Mouse (Mus musculus) mesoderm, embryonic 11.5 days (tissue): Measurements from ENCODE around the gene Mutyh.
"Not testable (repeated sequence)": the region's sequence is repeated elsewhere in the genome, so short reads cannot be mapped to it uniquely, and the experiment has no call there.

ENCODE experiments used
- DNase-seq: peaks from one replicate; pipeline ENCODE4 v3.0.0-alpha.2; 2012; ENCODE audit warnings: low read depth, low spot score

Mutyh gene

DNA sequence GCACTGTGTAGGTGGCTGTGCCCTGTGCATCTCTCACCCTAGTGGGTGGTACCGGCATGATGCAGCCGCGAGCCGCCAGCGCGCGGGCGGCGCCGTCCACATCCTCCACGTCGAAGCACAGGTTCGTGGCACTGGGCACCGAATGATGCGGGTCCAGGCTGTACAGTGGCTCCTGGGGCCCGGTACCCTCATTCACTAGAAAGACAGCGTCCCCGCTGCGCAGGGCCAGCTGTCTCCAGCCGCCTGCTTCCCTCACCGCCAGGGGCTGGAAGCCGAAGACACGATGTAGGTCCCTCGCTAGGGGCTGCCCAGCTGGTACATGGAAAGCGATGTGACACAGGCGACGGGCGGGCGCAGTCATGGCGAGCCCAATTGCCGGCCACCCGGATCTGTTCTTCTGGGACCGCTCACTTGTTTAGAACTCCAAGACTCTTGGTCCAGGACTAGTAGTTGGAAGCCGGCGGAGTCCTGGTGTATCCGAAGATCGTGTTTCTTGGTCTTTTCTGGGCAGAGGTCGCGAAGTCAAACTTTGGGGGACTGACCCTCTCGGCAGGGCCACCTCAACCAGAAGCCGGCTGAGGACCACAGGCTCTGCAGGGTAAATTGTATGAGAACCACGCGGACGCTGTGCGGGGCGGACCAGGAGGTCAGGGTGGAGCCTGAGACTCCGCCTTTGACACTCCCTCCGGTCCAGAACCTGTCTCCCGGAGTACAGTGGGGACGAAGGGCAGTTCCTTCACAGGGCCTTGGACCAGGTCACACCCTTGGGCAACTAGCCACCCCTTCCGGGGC is 13.6 kb downstream of the Mutyh start:
- peak; percentile 63 for DNase-seq

DNA sequence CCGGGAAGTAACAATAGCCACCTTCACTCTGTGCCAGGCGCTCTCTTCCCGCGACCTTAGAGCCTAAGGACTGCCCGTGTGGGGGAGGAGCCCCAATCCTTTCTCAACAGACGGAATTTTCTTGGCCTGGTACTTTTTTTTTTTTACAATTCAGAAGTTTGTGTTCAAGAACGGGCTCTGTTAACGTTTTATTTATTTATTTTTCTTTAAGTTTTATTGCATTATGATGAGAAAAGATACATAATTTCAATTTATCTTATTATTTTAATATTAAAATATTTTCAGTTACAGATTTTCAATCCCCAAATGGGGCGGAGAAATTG is 14.1 kb downstream of the Mutyh start, which contains the start of gene Hpdl:
Gene Hpdl (minus strand): TSS at position 14 of the 323 bp plus-strand sequence.
- DNase-seq: no peak

GRCm38 (mm10) chr4:116824541-116825004 is 17.1 kb downstream of the Mutyh start:
- DNase-seq: peak; percentile 56

DNA sequence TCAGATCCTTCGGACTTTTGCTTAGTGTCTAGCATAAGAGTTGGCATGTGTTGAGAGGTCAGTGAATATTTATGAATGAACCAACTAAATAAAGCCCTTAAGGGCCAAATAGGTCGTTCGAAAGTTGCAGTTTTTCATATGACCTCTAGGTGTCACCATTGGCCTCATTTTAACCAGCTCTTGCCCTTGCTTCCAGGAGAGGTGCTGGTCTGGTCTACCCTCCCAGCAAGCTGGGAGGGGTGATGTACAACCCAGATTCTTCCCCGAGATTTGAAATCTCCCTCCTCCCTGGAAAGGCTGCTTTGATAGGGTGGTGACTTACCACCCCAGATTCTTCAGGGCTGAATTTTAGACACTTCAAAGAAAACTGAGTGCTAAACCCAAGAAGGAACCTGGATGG is 20.3 kb downstream of the Mutyh start:
- peak; percentile 88 for DNase-seq

- no peak for DNase-seq
Measured at GRCm38 (mm10) chr4:116829364-116830069, 22.0 kb downstream of the Mutyh start.

DNA sequence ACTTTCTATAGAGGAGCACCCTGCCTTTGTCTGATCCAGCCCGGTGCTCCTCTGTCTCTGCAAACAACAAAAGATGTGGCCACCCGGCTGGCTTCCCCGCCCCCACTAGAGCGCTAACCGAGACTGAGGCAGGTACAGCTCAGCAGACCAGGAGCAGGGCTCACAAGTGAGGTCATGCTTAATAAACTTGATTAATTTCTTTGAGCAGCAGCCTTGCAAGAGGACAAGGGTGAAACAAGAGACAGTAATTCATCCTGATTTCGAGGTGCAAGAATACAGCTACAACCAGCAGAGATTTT is 22.5 kb downstream of the Mutyh start:
- DNase-seq: peak; percentile 68

- no peak for DNase-seq
Measured at GRCm38 (mm10) chr4:116838999-116839398, 31.5 kb downstream of the Mutyh start.

DNA sequence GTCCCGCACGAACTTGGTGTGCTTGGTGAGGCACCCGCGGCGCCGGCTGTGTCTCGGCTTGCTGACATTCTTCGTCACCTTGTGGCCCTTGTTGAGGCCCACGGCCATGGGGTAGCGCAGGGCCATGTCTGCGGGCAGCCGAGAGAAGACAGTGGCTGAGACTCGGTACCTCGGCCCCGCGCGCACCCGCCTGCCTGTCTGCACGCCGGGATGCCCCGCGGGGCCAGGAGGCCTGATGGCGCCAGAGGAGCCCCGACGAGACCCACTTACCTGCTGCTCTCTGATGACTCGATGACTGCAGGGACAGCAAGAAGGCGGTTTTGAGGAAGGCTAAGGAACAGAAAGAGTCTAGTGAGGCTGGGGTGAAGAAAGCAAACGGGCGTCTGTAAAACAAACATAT is 32.6 kb downstream of the Mutyh start:
- DNase-seq: not testable (repeated sequence)

- DNase-seq: no peak
Measured at GRCm38 (mm10) chr4:116840841-116841240, 33.3 kb downstream of the Mutyh start.

GRCm38 (mm10) chr4:116844324-116844723 is 36.8 kb downstream of the Mutyh start:
- DNase-seq: no peak

DNA sequence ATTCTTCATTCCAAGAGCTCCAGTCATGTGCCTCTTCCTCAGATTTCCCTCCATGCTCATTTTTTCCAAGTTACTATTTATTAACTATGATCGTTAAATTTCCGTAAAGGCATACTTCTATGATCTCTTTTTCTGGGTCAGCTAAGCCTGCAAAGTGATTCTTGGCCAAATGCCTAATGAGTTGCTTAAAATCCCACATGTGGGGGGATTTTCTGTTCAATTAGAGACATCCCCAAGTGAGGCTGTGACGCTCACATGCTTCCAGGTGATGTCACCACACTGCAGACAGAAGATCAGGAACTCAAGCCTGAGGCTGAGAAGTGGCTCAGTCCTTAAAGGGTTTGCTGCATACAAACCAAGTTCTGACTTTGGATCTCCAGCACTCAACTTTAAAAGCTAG is 42.4 kb downstream of the Mutyh start:
- no peak for DNase-seq

- DNase-seq: peak; percentile 24
Measured at GRCm38 (mm10) chr4:116854286-116854685, 46.8 kb downstream of the Mutyh start.

DNA sequence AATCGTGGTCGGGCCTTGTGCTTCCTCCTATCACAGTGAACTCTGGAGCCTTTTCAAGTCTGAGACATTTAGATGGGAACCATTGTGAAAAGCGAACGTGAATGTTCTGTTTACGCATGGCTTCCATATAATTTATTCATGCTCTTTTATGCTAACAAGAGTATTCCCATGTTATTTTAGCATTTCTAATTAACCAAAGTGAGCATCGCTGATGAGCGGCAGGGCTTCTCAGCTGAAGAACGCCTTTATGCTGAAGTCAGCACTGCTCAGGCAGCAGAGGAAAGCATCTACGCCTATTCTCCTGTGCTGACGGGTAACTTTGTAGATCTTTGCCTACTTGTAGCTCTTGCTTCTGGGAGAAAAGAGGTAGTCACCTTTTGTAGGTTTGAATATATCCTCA is 49.7 kb downstream of the Mutyh start:
- no peak for DNase-seq

DNA sequence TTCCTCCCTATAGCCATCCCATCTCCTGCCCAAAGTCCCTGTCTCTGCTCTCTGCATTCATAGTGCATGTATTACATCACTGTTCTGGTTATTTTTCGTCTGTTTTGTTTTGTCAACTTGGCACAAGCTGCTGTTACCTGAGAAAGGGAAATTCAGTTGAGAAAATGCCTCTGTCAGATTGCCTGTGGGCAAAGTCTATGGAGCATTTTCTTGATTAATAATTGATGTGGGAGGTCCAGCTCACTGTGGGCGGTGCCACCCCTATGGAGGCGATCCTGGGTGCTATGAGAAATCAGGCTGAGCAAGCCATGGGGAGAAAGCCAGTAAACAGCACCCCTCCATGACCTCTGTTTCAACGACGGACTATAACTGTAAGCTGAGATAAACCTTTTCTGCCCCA is 52.2 kb downstream of the Mutyh start:
- no peak for DNase-seq

GRCm38 (mm10) chr4:116862023-116862422 is 54.5 kb downstream of the Mutyh start:
- no peak for DNase-seq
